Mouse (Mus musculus) heart, adult 8-10 months (tissue): ENCODE measurements at regions not wholly inside any gene's neighbourhood (a gene's known extent, or its start where the extent isn't known, plus 50 kb on each side); places are given as distances from the start of the nearest gene placed in this dataset.

Experiments used
- DNase-seq: peaks from one replicate; pipeline ENCODE4 v3.0.0; 2022; ENCODE audit warnings: low spot score

- DNase-seq, result peak; percentile 39
Observed at GRCm38 (mm10) chr4:106225184-106225862, 90.7 kb upstream of the Usp24 start.

- DNase-seq, result no peak
Observed at GRCm38 (mm10) chr4:106227428-106227827, 88.6 kb upstream of the Usp24 start.

GRCm38 (mm10) chr4:106228534-106228933 is 87.5 kb upstream of the Usp24 start:
- DNase-seq, result peak; percentile 76

- no peak for DNase-seq
Observed at GRCm38 (mm10) chr4:106229526-106229925, 86.5 kb upstream of the Usp24 start.

- DNase-seq, result peak; percentile 25
Observed at GRCm38 (mm10) chr4:106232499-106232970, 83.5 kb upstream of the Usp24 start.

GRCm38 (mm10) chr4:106244384-106244819 is 71.6 kb upstream of the Usp24 start:
- no peak for DNase-seq

- DNase-seq, result no peak
Observed at GRCm38 (mm10) chr4:106244826-106245510, 71.0 kb upstream of the Usp24 start.

- DNase-seq, result no peak
Observed at GRCm38 (mm10) chr4:106246695-106247094, 69.3 kb upstream of the Usp24 start.

GRCm38 (mm10) chr4:106247398-106247797 is 68.6 kb upstream of the Usp24 start:
- no peak for DNase-seq

- DNase-seq, result no peak
Observed at GRCm38 (mm10) chr4:106248272-106248671, 67.7 kb upstream of the Usp24 start.

- no peak for DNase-seq
Observed at GRCm38 (mm10) chr4:106249028-106249782, 66.8 kb upstream of the Usp24 start.

GRCm38 (mm10) chr4:106250048-106250447 is 66.0 kb upstream of the Usp24 start:
- DNase-seq, result no peak

GRCm38 (mm10) chr4:106251430-106251829 is 64.6 kb upstream of the Usp24 start:
- DNase-seq, result no peak

GRCm38 (mm10) chr4:106252946-106253345 is 63.1 kb upstream of the Usp24 start:
- no peak for DNase-seq

GRCm38 (mm10) chr4:106254761-106255475 is 61.1 kb upstream of the Usp24 start:
- no peak for DNase-seq

GRCm38 (mm10) chr4:106255959-106256609 is 59.9 kb upstream of the Usp24 start:
- DNase-seq, result peak; percentile 42

- no peak for DNase-seq
Observed at GRCm38 (mm10) chr4:106261404-106261803, 54.6 kb upstream of the Usp24 start.

GRCm38 (mm10) chr4:106261901-106262560 is 54.0 kb upstream of the Usp24 start:
- no peak for DNase-seq

- DNase-seq, result peak; percentile 41
Observed at GRCm38 (mm10) chr4:106262751-106263725, 53.0 kb upstream of the Usp24 start.
